Mouse (Mus musculus) liver, adult 2 months (tissue): ENCODE data around the gene Akt3. TPM values are rescaled to one million over a fixed set of nuclear protein-coding genes. Genes with fewer than 3 reads are reported as not detected.

Experiments
- DNase-seq: peaks from one replicate; pipeline ENCODE4 v3.0.0-alpha.2; 2011; ENCODE audit warnings: low read depth, low spot score; ENCODE audit errors: extremely low read depth
- H3K27ac ChIP-seq: fragments of 200-500 bp; replicated peaks from 2 replicates; pipeline ENCODE4 v1.5.1; 2012; ENCODE audit warnings: low read depth, mild to moderate bottlenecking, control low read depth, inconsistent platforms, low read length; ENCODE audit not compliant: insufficient read depth
- H3K27me3 ChIP-seq: fragments of 200-500 bp; 2 replicates; pipeline ENCODE4 v1.6.1; 2012; ENCODE audit warnings: mild to moderate bottlenecking, moderate library complexity, low read length, inconsistent platforms; ENCODE audit not compliant: control insufficient read depth, insufficient read depth
- H3K36me3 ChIP-seq: fragments of 200-500 bp; 2 replicates; pipeline ENCODE4 v1.6.1; 2012; ENCODE audit warnings: low read length, inconsistent platforms; ENCODE audit not compliant: control insufficient read depth, insufficient read depth
- H3K4me1 ChIP-seq: fragments of 200-500 bp; 2 replicates; pipeline ENCODE4 v1.6.1; 2011; ENCODE audit warnings: low read length; ENCODE audit not compliant: control insufficient read depth, insufficient read depth
- H3K4me3 ChIP-seq: fragments of 200-500 bp; 2 replicates; pipeline ENCODE4 v1.5.1; 2011; ENCODE audit warnings: low read depth, mild to moderate bottlenecking, control low read depth, low read length, moderate library complexity; ENCODE audit not compliant: insufficient read depth
- H3K79me2 ChIP-seq: fragments of 200-500 bp; 2 replicates; pipeline ENCODE4 v1.6.1; 2012; ENCODE audit warnings: inconsistent platforms, mild to moderate bottlenecking, low read length, moderate library complexity; ENCODE audit not compliant: control insufficient read depth, insufficient read depth
- H3K9ac ChIP-seq: fragments of 200-500 bp; 2 replicates; pipeline ENCODE4 v1.6.1; 2012; ENCODE audit warnings: low read depth, mild to moderate bottlenecking, control low read depth, inconsistent platforms, low read length
- CTCF ChIP-seq: fragments of 200-500 bp; IDR thresholded peaks from 2 replicates; pipeline ENCODE4 v1.5.1; 2011; ENCODE audit warnings: low read depth, low read length, control low read depth
- POLR2A ChIP-seq: fragments of 200-500 bp; IDR thresholded peaks from 2 replicates; pipeline ENCODE4 v1.6.1; 2011; ENCODE audit warnings: low read length, control low read depth; ENCODE audit not compliant: insufficient read depth; ENCODE audit errors: extremely low read depth
- WGBS: fragments of 180-500 bp; shearing (Covaris S2); methylation state at CpG from one replicate; pipeline ENCODE4 v1.1.7; 2018; 5-methylcytosine and 5-hydroxymethylcytosine counted together
- polyA plus RNA-seq: library from polyadenylated mRNA; depleted of rRNA; stranded (reverse); fragments of >200 nt; gene quantifications from 2 replicates; pipeline ENCODE4 v1.2.3, GENCODE M21; 2012
- total RNA-seq: library from RNA; depleted of rRNA; stranded (reverse); fragments of >200 nt; gene quantifications from 2 replicates; pipeline ENCODE4 v1.2.3, GENCODE M21; 2014

Gene Akt3
- total and polyA plus RNA-seq, 2 experiments, result 0.69 to 2.9 TPM

GRCm38 (mm10) chr1:177148746-177149145 lies 109.3 kb downstream of the Akt3 start:
- Histone ChIP-seq H3K36me3 (no peaks in the 10 kb centered on the region), H3K79me2 (no peaks in the 10 kb centered on the region), H3K9ac (no peak overlapping the region), H3K27me3 (no peaks in the 10 kb centered on the region), H3K4me1 (no peaks in the 10 kb centered on the region), H3K27ac (no peak overlapping the region), H3K4me3 (no peak overlapping the region)
- DNase-seq, result no peak
- TF ChIP-seq CTCF (no peak), POLR2A (no peak)
- 67% methylated on average over 2 of the region's 2 CpGs for WGBS

DNA sequence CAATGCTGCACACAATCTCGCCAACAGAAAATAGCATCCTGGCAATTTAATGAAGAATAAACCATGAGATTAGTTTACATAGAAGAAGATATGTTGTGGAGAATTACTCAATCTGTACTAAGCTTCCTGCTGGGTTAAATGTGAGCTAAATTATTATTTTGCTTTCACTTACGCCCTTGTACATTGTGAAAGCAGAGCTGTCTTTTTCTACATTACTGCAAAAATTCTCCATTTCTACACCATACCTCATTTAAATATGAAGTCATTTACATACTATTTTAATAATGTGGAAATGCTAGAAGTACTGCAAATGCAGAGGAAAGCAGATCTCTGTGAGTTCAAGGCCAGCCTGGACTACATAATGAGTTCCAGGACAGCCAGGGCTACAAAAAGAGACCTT lies 116.5 kb downstream of the Akt3 start:
- no peak overlapping the region for H3K9ac ChIP-seq
- no peak overlapping the region for H3K4me3 ChIP-seq
- H3K4me1 ChIP-seq, result no peaks in the 10 kb centered on the region
- H3K36me3 ChIP-seq, result no peaks in the 10 kb centered on the region
- H3K79me2 ChIP-seq, result no peaks in the 10 kb centered on the region
- H3K27ac ChIP-seq, result no peak overlapping the region
- whole genome bisulfite sequencing, result 82% methylated on average over 2 of the region's 2 CpGs
- TF ChIP-seq POLR2A (no peak), CTCF (no peak)
- no peak for DNase-seq
- H3K27me3 ChIP-seq, result no peaks in the 10 kb centered on the region

DNA sequence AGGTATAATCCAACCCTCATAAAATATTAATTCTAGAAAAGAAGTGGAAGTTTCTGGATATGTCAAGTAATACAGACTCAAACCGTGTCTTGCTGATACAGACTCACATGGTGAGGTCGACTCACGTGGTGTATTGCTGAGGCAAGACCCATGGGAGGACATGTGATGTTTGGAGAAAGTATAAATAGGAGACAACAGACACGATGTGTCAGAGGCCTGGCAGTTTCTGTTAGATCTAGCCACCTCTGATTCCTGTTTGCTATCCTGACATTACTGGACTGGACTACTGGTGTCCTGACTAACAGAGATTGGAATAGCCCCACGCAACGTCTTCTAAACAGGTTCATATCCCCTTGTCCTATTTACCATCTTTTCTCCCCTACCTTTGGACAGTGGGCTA lies 118.4 kb downstream of the Akt3 start:
- Histone ChIP-seq H3K27ac (no peak overlapping the region), H3K9ac (no peak overlapping the region), H3K4me1 (no peaks in the 10 kb centered on the region), H3K4me3 (no peak overlapping the region), H3K36me3 (no peaks in the 10 kb centered on the region), H3K27me3 (no peaks in the 10 kb centered on the region), H3K79me2 (no peaks in the 10 kb centered on the region)
- TF ChIP-seq CTCF (no peak), POLR2A (no peak)
- DNase-seq, result no peak
- WGBS, result 80% methylated on average over 6 of the region's 6 CpGs

- 70% methylated on average over 2 of the region's 2 CpGs for WGBS
- TF ChIP-seq POLR2A (no peak), CTCF (no peak)
These were observed 126.5 kb downstream of the Akt3 start for GRCm38 (mm10) chr1:177131458-177131857.

GRCm38 (mm10) chr1:177126674-177127073 lies 131.3 kb downstream of the Akt3 start:
- 91% methylated on average over 8 of the region's 8 CpGs for WGBS
- no peaks in the 10 kb centered on the region for H3K27me3 ChIP-seq

More at GRCm38 (mm10) chr1:177131458-177131857, 126.5 kb downstream of the Akt3 start:
- Histone ChIP-seq H3K27ac (no peak overlapping the region), H3K79me2 (no peaks in the 10 kb centered on the region), H3K27me3 (no peaks in the 10 kb centered on the region), H3K4me1 (no peaks in the 10 kb centered on the region), H3K9ac (no peak overlapping the region), H3K4me3 (no peak overlapping the region), H3K36me3 (no peaks in the 10 kb centered on the region)
- DNase-seq, result peak; percentile 3

GRCm38 (mm10) chr1:177110665-177111271 lies 147.2 kb downstream of the Akt3 start:
- Histone ChIP-seq H3K9ac (no peak overlapping the region), H3K79me2 (no peaks in the 10 kb centered on the region), H3K4me3 (no peak overlapping the region), H3K27me3 (no peaks in the 10 kb centered on the region), H3K4me1 (no peaks in the 10 kb centered on the region; the same call in 1 of the 2 replicates), H3K36me3 (no peaks in the 10 kb centered on the region), H3K27ac (no peak overlapping the region)
- peak; percentile 8 for DNase-seq
- TF ChIP-seq CTCF (no peak), POLR2A (no peak)
- WGBS, result 91% methylated on average over 2 of the region's 2 CpGs

More at GRCm38 (mm10) chr1:177126674-177127073, 131.3 kb downstream of the Akt3 start:
- TF ChIP-seq CTCF (no peak), POLR2A (no peak)
- Histone ChIP-seq H3K9ac (no peak overlapping the region), H3K27ac (no peak overlapping the region), H3K4me1 (no peaks in the 10 kb centered on the region), H3K36me3 (no peaks in the 10 kb centered on the region), H3K79me2 (no peaks in the 10 kb centered on the region), H3K4me3 (no peak overlapping the region)
- DNase-seq, result no peak
